Mouse (Mus musculus): Measurements from ENCODE around the gene Ahcyl2.

Ahcyl2 gene

DNA sequence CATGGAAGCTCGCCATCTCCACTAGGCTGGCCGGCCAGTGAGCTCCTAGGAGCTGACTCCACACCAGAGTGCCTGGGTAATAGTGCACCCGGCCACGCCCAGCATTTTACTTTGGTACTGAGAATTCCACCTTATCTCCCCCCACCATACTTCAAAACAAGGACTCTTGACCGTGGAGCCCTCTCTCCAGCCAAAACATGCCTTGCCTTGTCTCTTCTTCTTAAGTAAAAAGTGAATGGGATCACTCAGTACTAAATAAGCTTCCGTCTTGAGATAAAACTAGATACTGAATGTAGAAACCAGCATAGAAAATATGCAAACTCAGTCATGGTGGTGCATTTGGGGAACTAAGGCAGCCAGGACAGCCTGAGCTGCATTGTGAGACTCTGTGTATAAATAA, 90.8 kb downstream of the Ahcyl2 start:
- DNase-seq = no peak

DNA sequence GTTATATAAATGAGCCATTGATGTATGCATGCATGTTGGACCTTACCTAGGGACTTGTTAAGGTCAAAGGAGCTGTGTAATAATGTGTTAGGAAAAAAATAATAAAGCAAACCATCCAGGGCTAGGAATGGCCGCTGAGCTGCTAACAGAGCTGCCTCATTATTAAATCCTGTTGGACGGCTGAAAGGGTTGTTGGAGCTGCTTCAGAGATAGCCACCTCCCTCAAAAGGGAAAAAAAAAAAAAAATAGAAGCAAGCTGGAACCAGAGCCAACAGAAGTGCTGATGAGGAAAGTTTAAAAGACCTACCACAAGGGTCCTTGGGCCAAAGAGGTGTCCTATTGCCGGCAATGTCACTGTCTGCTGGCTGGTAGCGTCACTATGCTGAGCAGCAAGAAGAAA, 91.5 kb downstream of the Ahcyl2 start:
- no peak for DNase-seq

GRCm38 (mm10) chr6:29860238-29860637, 92.4 kb downstream of the Ahcyl2 start:
- DNase-seq = no peak

GRCm38 (mm10) chr6:29864926-29865325, 97.1 kb downstream of the Ahcyl2 start:
- no peak for DNase-seq

DNA sequence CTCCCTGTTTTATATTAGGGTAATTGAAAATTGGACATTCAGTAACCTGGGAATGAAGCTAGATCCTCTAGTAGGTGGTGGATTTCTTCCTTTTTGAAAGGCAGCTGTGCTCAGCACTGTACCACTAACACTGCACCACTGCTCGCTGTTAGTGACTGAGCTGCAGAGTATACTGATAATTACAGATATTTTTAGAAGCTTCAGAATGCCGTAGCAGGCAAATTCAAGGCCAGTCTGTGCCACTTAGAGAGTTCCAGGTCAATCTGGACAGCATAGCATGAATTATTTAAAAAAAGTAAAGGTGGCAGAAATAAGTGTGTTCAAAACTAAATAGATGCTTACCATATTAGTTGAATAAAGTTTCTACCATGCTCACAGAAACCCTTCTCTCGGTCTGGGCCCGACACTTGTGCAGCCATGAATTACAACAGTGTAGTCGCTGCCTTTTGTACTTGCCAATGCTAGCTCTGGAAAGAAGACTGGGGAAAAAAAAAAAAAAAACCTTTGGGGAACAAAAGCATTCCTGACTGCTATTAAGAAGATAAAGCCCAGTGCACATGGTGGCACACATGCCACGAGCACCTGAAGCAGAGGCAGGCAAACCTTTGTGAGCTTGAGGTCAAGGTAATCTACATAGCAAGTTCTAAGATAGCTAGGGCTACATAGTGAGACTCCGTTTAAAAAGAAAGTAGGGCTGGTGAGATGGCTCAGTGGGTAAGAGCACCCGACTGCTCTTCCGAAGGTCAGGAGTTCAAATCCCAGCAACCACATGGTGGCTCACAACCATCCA, 99.3 kb downstream of the Ahcyl2 start:
- DNase-seq = no peak

DNA sequence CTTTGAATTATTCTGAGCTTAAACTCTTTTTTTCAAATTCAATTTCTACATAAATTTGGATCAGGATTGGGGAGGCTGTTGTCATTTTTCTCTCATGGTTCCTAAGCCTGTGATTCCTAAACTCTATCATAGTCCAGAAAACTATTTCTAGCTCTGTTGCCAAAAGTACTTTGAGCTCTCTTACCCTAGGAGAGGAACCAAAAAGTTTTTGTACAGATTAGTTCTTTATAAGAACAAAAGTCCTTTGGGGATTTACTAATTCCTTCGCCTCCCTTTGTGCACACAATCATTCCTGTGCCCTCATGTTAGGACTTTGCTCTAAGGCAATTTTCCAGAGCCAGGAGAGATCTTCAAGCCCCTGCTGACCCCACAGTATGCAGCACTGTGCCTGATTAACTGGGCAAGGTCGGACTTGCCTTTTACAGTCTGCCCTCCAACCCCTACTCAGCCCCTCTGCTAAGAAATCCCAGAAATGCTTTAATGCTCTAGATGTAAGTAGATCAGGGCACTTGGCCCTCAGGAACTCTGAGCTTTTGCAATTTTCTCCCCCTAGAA, 100.6 kb downstream of the Ahcyl2 start:
- DNase-seq = no peak

DNA sequence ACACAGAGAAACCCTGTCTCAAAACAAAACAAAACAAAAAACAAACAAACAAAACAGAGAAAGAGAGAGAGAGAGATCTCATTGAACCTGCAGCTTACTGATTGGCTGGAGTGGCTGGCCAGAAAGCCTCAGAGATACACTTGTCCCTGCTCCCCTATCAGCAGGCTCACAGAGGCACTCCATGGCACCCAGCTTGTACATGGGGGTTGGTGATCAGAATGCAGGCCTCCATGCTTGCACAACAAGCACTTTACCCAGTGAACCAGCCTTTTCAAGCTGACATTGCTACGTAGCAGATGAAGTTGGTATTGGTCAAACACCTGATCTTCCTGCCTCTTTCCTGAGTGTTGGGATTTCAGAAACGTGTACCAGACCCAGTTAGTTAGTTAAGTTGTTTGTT, 105.8 kb downstream of the Ahcyl2 start:
- DNase-seq = no peak

GRCm38 (mm10) chr6:29875576-29875975, 107.8 kb downstream of the Ahcyl2 start:
- no peak for DNase-seq

GRCm38 (mm10) chr6:29876782-29877181, 109.0 kb downstream of the Ahcyl2 start:
- DNase-seq = no peak

DNA sequence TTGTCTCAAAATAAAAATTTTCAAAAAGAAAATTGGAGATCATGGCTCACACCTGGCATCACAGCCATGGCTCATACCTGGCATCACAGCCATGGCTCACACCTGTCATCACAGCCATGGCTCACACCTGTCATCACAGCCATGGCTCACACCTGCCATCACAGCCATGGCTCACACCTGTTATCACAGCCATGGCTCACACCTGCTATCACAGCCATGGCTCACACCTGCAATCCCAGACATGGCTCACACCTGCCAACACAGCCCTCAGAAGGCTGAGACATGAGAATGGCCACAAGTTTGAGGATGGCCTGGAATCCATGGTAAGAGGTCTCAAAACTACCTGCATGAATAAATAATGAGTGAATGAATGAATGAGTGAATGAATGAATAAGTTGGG, 111.8 kb downstream of the Ahcyl2 start:
- DNase-seq = no peak

DNA sequence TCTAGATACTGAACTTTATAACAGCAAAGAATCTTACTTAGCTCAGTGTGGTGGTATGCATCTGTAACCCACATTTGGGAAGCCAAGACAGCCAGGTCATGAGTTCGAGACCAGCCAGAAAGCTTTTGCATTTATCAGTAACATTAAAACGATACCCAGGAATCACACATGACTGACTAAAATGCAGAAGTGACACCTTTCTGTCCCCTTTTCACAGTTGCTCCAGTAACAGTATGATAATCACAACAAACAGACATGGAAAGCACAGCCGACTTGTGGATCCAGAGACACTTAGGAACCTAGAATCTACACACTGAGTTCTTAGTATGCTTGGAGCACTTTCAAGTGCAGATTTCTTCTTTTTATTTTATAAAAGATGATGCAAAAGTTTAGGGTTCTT, 113.0 kb downstream of the Ahcyl2 start:
- DNase-seq = no peak

- no peak for DNase-seq
Observed at GRCm38 (mm10) chr6:29881936-29882335, 114.1 kb downstream of the Ahcyl2 start.

DNA sequence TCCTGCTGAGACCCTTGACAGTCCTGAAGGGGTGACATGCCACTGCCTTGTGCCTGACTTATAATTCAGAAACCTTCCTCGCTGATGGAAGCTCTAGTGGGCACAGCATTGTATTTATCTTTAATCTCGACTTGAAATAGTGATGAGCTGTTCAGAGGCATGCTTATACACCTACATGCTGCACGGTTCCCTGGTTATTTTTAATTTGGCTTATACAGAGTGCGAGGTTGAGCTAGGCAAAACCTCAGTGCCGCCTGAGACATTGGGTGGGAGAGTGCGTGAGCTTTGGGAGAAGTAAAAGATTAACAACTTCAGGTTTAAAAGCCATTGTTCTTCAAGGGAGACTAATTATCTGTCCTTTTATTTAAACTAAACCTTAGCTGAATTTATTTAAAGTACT, 115.1 kb downstream of the Ahcyl2 start:
- no peak for DNase-seq

- no peak for DNase-seq
Observed at GRCm38 (mm10) chr6:29891151-29891550, 123.3 kb downstream of the Ahcyl2 start.

DNA sequence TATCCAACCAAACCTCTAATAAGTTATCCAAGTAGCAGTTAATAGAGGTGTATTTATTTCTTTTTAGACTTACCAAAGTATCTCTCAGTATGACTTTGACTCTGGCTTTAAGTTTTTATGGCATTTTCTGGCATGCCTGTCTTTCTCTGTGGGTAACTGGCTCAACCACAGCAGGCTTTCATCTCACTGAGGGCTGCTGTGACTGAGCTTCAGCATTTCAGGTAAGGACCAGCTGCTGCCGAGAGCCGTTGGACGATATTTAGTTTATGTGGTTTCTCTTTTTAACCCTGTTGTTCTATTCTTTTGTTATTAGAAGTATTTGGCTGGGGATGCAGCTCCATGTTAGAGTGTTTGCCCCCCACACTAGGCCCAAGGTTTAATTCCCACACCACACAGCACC, 129.2 kb downstream of the Ahcyl2 start:
- DNase-seq = no peak

GRCm38 (mm10) chr6:29901450-29901849, 133.6 kb downstream of the Ahcyl2 start:
- DNase-seq = no peak

DNA sequence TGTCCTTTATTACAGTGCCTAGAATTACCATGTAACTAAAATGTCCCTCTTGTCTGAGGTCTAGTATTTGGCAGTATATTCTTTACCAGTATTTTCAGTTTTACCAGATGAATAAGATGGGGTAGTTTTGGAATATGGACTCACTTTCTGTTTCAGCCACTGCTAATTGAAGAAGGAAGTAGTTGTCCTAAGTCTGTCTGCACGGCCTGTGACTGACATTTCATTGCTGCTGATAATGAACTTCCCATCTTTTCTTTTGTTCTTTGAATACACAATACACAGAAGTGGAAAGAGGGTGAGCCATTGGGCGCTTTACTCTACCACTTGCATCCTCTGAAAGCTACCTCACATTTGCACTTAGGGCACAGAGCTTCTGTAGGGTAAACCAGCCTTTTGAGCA, 134.4 kb downstream of the Ahcyl2 start:
- DNase-seq = no peak

- no peak for DNase-seq
Observed at GRCm38 (mm10) chr6:29903343-29903914, 135.6 kb downstream of the Ahcyl2 start.

DNA sequence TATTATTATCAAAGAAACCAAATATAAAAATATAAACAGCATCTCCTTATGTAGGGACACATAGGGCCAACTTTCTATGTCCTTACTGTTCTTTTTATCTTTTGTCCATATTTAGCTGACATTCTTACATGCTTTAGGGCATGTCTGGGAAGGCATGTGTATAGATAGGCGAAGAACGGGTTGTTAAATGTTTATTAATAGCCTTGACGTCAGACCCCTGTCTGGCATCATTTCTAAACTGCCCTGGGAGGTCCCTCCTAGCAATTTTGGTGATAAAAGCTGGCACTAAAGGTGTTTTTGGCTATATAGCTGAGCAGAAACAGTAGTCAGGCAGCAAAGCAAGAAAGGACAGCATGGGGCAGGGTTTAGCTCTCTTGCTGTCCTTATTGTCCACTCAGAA, 136.5 kb downstream of the Ahcyl2 start:
- no peak for DNase-seq

GRCm38 (mm10) chr6:29910631-29911030, 142.8 kb downstream of the Ahcyl2 start:
- no peak for DNase-seq

GRCm38 (mm10) chr6:29913673-29914072, 145.9 kb downstream of the Ahcyl2 start:
- no peak for DNase-seq

- no peak for DNase-seq
Observed at GRCm38 (mm10) chr6:29914136-29914535, 146.3 kb downstream of the Ahcyl2 start.

DNA sequence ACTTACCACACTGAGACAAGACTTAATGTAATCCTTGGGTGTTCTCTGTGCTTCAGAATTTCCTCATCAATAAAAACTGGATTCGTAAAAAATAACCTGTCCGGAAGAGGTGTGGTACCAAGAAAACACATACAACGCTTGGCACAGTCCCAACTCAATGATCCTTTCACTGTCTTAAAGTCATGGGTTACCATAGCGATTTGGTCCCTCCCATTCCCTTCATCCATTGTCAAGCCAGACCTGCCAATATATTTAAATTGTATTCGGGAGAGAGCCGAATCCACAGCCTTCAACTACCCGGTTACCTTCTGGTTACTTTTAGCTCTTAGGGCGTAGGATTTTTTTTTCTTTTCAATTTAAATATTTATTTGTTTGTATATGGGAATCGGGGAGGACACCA, 148.0 kb downstream of the Ahcyl2 start:
- DNase-seq = no peak

GRCm38 (mm10) chr6:29916530-29917382, 148.9 kb downstream of the Ahcyl2 start, which contains the start of gene Strip2:
Gene Strip2, plus strand, starts transcription at chr6:29917012.
- peak; percentile 94 for DNase-seq

All from cerebellum, adult 9-10 months (tissue).